Mouse (Mus musculus): ENCODE results near the gene Ggact. TPM values are rescaled to one million over a fixed set of nuclear protein-coding genes. Genes with fewer than 3 reads are reported as not detected.

Ggact gene
- polyA plus RNA-seq, 1 experiment from 2014 or later = 16.1 TPM

- Histone ChIP-seq H3K9ac (ENCODE audit: low read length) (no peak overlapping the region), H3K9me3 (replicated peaks; ENCODE audit: control insufficient read depth, low read length) (no peaks in the 10 kb centered on the region)
- WGBS = 67% methylated on average over 4 of the region's 4 CpGs
These were observed 128.9 kb downstream of the Ggact start for GRCm38 (mm10) chr14:122784701-122785100.

GRCm38 (mm10) chr14:122766448-122766847, 147.1 kb downstream of the Ggact start:
- H3K9ac ChIP-seq (ENCODE audit: low read length) = no peak overlapping the region
- WGBS = 73% methylated on average over 5 of the region's 5 CpGs
- no peaks in the 10 kb centered on the region for H3K4me1 ChIP-seq (ENCODE audit: control insufficient read depth, insufficient read depth, low read length)

More at GRCm38 (mm10) chr14:122784701-122785100, 128.9 kb downstream of the Ggact start:
- Histone ChIP-seq H3K36me3 (ENCODE audit: control insufficient read depth, insufficient read depth) (no peaks in the 10 kb centered on the region), H3K4me3 (ENCODE audit: low read length) (no peak overlapping the region), H3K4me1 (ENCODE audit: control insufficient read depth, insufficient read depth, low read length) (no peaks in the 10 kb centered on the region), H3K27me3 (ENCODE audit: control insufficient read depth, insufficient read depth, low read length) (no peaks in the 10 kb centered on the region), H3K27ac (ENCODE audit: low read length) (no peak overlapping the region), H3K4me2 (ENCODE audit: low read depth, low read length) (no peak overlapping the region)
- no peak for ATAC-seq (replicated peaks; ENCODE audit: extremely low read depth, insufficient read depth, low FRiP score)

More at GRCm38 (mm10) chr14:122766448-122766847, 147.1 kb downstream of the Ggact start:
- Histone ChIP-seq H3K9me3 (replicated peaks; ENCODE audit: control insufficient read depth, low read length) (no peaks in the 10 kb centered on the region), H3K4me3 (ENCODE audit: low read length) (no peak overlapping the region), H3K27ac (ENCODE audit: low read length) (no peak overlapping the region), H3K27me3 (ENCODE audit: control insufficient read depth, insufficient read depth, low read length) (no peaks in the 10 kb centered on the region), H3K4me2 (ENCODE audit: low read depth, low read length) (no peak overlapping the region), H3K36me3 (ENCODE audit: control insufficient read depth, insufficient read depth) (no peaks in the 10 kb centered on the region)
- ATAC-seq (replicated peaks; ENCODE audit: extremely low read depth, insufficient read depth, low FRiP score) = no peak

Other genes with a start within 250 kb of the Ggact start
- 13.2 and 15.3 TPM in 2 replicates for gene Tmtc4, start 70.3 kb upstream of the Ggact start, polyA plus RNA-seq (2015; fragmentation: Nextera tagmentation; extraction: Ambion mirVana)

All from heart, embryonic 16.5 days (tissue).